Mouse (Mus musculus): Measurements from ENCODE around the gene Sertad4.

Sertad4 gene

DNA sequence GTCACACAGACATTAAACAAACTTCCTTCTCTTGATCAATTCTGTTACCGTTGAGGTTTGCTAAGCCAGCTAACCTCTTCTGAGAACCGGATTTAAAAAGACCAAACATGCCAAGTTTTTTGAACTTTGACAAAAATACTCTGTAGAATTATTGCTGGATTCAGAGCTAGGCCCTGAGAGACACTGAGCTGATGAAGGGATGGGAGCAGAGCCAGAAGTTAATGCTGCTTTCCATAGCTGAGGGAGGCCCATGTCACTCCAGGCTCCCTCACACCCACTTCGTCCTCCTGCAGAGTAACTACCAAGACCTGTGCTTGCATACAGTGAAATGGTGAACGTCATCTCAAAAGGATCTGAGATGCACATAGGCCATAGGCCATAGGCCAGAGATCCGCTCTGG is 43.3 kb downstream of the Sertad4 start:
- in situ Hi-C loops (cut with MboI, MseI), result loop anchor here (10.0 kb wide), 1 partner anchor 1353 kb away; no protein-coding TSS in a partner anchor

DNA sequence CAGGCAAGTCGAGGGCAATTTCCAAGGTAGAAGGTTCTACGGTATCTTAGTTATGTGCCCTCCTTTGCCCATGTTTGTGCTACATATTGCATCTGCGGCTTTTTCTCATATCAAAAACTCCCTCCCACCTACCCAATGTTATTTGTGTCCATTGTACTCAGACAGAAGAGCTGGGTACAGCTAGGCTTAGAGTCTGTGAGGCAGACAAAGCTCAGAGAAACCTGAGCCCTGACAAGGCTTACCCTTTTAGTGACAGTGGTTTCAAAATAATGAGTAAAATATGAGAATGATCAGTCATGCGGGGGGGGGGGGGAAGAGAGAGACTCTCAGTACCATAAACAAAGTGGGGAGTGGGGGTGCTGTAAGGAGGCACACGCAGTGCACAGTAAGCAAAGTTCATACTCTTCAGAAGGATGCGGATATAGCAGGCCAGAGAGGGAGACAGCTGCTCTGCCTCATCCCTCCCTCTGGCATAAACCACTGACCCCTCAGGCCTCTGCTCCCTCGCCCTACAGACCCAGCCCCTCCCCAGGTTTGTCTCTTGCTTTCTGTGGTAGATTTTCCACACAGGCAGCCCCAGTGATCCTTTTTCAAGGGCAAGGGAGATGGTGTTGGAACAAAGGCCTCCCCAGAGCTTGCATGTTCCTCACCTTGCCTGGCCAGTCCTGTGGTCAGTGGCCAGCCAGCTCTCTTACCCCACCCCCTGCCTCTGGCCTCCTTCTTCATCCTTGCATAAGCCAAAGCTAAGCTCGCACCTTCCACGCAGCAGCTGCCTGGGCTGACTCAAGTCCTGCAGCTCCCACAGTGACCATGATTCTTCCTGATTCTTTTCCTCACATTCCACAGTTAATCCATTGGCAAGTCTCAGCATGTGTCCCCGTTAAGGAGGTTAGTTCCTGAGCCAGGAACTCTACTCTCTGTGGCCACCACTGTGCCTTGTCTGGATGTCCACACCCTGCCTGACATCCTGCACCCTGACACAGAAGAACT is 49.1 kb downstream of the Sertad4 start:
- in situ Hi-C loops (cut with MboI, MseI), result no loop called here

DNA sequence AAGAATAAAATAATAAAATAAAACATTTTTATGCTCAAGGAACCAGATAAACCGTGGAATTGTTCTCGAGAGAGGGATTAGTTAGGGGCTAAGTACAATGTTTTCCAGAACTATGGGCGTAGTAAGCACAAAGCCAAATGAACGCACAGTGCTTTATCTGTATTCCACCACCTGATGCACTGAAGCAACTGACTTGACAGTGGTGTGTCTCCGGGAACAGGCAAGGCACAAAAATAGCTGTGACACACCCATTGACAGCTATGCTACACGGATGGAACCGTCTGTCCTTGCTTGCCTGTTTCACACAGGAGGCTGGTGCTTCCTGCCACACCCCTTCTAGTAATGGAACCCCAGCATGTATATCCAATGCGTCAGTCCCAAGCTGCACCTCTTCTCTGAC is 55.2 kb downstream of the Sertad4 start:
- in situ Hi-C loops (cut with MboI, MseI), result no loop called here

DNA sequence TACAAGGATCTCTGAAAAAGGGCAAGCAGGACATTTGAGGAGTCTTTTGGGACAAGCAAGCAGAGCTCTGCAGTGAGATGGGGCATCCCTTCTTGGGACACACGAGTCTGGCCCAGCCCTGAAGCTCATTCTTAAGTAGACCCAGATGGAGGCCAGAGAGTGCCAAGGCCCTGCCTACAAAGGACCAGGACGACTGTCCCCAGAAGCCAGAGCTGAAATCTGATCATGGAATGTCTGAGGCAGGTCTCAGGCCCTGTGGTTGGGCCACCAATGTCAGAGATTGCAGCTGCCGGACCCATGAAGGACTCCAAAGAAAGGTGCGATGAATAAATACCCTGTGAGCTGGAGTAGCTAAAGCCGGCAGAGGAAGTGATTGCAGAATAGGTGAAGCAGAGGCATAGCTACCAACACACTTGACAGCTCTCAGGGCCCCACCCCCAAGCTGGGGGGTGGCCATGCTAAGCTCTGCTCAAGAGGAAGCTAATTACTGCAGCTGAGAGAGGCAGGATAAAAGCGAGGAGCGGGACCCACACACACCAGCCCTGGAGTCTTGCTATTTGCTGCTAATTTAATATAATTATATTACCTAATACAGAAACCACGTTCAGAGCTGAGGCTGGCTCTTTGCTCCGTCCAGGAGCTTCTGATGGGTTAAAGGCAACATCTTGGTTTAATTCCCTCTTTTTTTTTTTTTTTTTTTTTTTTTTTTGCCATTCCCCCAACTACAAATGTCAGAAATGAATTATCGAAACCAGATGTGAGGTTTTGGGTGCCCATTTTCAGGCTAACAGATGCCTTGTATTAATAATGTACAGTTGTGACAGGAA is 56.2 kb downstream of the Sertad4 start:
- in situ Hi-C loops (cut with MboI, MseI), result no loop called here

DNA sequence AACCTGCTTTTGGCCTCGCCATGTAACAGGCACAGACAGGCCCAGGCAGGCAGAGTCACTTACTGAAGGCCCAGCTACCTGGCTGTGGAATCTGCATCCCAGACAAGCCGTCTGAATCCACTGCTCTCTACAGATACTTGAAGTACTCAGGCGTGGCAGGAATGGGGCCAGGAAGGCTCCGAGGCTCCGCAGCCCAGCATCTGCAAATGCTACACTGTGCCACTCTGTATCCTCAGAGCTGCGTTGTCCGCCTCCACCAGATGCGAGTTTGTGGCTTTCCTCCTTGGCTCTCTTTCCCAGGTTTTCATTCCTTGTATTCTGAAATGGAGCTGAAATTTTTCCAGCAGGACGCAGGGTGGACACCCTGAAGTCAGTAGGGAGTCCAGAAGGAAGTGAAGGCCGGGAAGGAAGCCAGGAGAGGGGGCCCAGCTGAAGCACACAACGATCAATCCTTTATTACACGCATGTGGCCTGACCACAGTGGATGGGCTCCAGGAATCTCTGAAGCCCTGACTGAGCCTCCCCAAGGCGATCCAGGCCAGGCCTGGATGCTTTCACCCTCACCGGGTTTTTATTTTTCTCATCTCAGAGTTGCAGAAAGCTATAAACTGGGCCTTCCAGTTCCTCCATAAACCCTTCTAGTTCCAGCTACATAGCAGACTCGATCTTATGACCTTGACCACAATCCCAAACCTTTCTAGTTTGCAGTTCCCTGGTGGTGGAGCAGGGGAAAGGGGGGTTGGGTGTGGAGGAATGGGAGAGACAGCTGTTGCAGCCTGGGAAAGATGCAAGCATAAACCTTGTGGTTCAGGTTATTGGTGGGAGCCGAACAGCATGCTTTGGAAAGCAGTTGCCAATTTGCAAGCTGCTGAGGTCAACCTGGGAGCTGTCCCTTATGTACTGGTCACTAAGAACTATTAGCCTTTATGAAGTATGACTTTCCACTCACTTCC is 57.1 kb downstream of the Sertad4 start:
- in situ Hi-C loops (cut with MboI, MseI), result no loop called here

DNA sequence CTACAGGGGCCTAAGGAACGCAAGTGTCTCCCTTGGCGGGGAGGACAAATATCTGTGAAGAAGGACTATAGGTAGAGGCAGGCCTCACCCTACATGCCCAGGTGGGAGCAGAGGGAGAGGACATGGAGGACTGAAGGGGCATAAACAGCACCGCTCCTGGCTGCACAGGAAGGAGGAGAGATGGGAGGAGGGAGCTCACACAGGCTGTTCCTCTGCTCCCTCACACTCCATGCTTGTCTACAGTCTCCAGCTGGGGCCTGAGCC is 58.6 kb downstream of the Sertad4 start:
- in situ Hi-C loops (cut with MboI, MseI), result no loop called here

DNA sequence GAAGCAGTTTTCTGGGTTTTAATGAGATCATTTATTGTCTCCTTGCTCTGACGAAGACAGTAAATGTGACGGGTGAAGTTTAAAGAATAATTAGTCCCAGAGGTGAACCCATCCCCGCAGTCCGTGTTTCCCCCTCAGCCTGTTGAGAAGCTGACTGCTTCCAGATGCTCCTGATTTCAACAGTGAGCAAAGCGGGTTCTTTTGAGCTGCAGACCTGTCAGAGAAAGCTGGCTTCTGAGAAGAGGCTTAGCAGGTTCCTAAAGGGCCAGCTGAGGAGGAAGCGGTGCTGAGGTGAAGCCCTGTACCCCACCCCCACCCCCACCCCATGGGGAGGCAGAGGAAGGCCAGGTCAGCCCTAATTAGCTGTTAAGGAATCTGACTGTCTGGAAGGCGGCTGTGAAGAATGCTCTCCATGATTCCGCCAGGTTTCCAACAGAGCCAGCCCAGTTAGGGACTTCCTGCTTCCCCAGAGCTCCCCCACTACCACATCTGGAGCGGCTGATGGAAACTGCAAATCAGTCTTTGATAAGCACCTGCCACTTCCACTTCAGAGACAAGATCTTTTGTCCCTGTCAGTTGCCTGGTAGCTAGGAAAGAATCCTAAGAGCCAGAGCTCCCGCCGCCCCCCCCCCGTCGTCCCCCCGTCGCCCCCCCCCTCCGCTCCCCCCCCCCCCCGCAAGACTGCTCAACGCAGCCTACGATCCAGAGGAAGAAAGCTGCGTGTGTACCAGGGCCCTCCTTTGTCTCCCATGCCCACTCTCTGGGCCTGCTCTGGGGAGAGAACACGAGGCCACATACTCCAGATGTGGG is 59.1 kb downstream of the Sertad4 start:
- in situ Hi-C loops (cut with MboI, MseI), result no loop called here

DNA sequence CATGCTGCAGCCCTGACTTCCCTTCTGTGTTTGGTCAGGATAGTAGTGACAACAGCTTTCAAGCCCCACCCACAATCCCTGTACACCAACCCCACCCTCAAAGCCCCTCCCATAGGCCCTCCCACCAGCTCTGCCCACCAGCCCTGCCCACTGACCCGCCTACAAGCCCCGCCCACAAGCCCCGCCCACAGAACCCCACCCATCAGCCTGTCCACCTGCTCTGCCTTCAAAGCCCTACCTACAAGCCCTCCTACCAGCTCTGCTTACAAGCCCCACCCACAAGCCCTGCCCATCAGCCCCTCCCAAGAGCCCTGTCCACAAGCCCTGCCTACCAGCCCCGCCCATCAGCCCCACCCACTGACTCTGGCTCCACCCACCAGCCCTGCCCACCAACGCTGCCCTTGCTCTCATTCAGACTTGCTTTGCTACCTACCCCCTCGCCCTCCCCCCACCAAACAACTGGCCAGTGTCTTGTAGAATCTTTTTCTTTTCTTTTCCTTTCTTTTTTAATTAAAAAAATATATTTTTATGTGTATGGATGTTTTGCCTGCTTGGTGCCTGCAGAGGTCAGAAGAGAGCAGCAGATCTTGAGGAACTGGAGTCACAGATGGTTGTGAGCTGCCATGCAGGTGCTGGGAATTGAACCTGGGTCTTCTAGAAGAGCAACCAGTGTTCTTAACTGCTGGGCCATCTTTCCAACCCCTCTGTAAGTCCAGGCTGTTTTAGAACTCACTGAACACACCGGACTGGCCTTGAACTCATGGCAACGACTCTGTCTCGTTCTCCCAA is 60.4 kb downstream of the Sertad4 start:
- in situ Hi-C loops (cut with MboI, MseI), result no loop called here

Measured in regulatory T cell (primary cell).